Mouse (Mus musculus) macrophage (primary cell): ENCODE results near the gene 4932438H23Rik. TPM values are rescaled to one million over a fixed set of nuclear protein-coding genes. Genes with fewer than 3 reads are reported as not detected.

Experiments used
- H3K27ac ChIP-seq: fragments of 350-480 bp; formaldehyde crosslinking; 2 replicates; pipeline ENCODE4 v1.9.0; 2021
- H3K36me3 ChIP-seq: fragments of 350-480 bp; formaldehyde crosslinking; 2 replicates; pipeline ENCODE4 v1.9.0; 2021; ENCODE audit errors: inconsistent target
- H3K4me3 ChIP-seq: fragments of 350-480 bp; formaldehyde crosslinking; 2 replicates; pipeline ENCODE4 v1.9.0; 2021; ENCODE audit errors: inconsistent target
- H3K79me2 ChIP-seq: fragments of 350-480 bp; formaldehyde crosslinking; 2 replicates; pipeline ENCODE4 v1.9.0; 2021; ENCODE audit errors: inconsistent target
- WGBS: methylation state at CpG from one replicate; pipeline ENCODE4 v1.1.7; 2026; ENCODE audit warnings: inconsistent platforms; ENCODE audit not compliant: missing documents; 5-methylcytosine and 5-hydroxymethylcytosine counted together
- polyA plus RNA-seq: library from polyadenylated mRNA; stranded (reverse); fragments of 250-400 nt; gene quantifications from 3 replicates; pipeline ENCODE4 v1.2.4, GENCODE M21; 2018; ENCODE audit warnings: inconsistent platforms

4932438H23Rik gene
- polyA plus RNA-seq, 1 experiment from 2014 or later = 0.14 TPM

- 85% methylated on average over 1 of the region's 1 CpGs for WGBS
- Histone ChIP-seq H3K4me3 (no peak overlapping the region), H3K36me3 (peaks cover 73% of the 10 kb centered on the region), H3K79me2 (peaks cover 7% of the 10 kb centered on the region; the same call in 1 of the 2 replicates), H3K27ac (no peak overlapping the region)
These were observed 71.5 kb downstream of the 4932438H23Rik start for GRCm38 (mm10) chr16:91023384-91023783.

GRCm38 (mm10) chr16:91020842-91021483 lies 74.0 kb downstream of the 4932438H23Rik start:
- Histone ChIP-seq H3K4me3 (no peak overlapping the region), H3K27ac (peak overlapping the region; percentile 43), H3K36me3 (peaks cover 70% of the 10 kb centered on the region), H3K79me2 (no peaks in the 10 kb centered on the region; the same call in 1 of the 2 replicates)
- WGBS = 59% methylated on average over 10 of the region's 10 CpGs

- no peak overlapping the region for H3K4me3 ChIP-seq
- no peak overlapping the region for H3K27ac ChIP-seq
- peaks cover 69% of the 10 kb centered on the region for H3K36me3 ChIP-seq
- H3K79me2 ChIP-seq = no peaks in the 10 kb centered on the region; the same call in 1 of the 2 replicates
- WGBS = 96% methylated on average over 4 of the region's 4 CpGs
These were observed 75.4 kb downstream of the 4932438H23Rik start for GRCm38 (mm10) chr16:91019476-91019875.

DNA sequence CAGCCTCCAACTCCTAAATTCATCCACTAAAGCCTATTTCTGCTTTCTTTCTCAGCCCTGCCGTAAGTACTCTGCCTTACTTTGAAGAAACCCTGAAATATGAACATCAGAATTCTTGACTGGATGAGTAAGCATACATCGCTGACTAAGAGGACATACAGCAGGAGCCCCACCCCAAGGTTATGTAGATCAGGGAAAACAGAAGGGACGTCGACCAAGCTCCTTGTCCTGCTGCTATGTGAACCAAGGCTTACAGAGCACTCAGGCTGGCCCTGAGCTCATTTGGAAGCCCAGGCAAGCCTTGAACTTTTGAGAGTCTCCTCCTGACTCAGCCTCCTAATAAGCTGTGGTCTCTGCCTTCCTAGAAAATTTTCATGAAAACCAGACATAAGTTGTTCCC lies 79.2 kb downstream of the 4932438H23Rik start:
- 75% methylated on average over 4 of the region's 4 CpGs for WGBS
- peaks cover 47% of the 10 kb centered on the region for H3K36me3 ChIP-seq

GRCm38 (mm10) chr16:91011847-91012246 lies 83.1 kb downstream of the 4932438H23Rik start:
- Histone ChIP-seq H3K79me2 (peaks cover 39% of the 10 kb centered on the region), H3K4me3 (peak overlapping the region; percentile 56), H3K36me3 (peaks cover 32% of the 10 kb centered on the region), H3K27ac (peak overlapping the region; percentile 98)
- 0% methylated on average over 3 of the region's 3 CpGs for WGBS

More for the DNA sequence above, 79.2 kb downstream of the 4932438H23Rik start:
- Histone ChIP-seq H3K27ac (no peak overlapping the region), H3K4me3 (no peak overlapping the region), H3K79me2 (no peaks in the 10 kb centered on the region; the same call in 1 of the 2 replicates)

DNA sequence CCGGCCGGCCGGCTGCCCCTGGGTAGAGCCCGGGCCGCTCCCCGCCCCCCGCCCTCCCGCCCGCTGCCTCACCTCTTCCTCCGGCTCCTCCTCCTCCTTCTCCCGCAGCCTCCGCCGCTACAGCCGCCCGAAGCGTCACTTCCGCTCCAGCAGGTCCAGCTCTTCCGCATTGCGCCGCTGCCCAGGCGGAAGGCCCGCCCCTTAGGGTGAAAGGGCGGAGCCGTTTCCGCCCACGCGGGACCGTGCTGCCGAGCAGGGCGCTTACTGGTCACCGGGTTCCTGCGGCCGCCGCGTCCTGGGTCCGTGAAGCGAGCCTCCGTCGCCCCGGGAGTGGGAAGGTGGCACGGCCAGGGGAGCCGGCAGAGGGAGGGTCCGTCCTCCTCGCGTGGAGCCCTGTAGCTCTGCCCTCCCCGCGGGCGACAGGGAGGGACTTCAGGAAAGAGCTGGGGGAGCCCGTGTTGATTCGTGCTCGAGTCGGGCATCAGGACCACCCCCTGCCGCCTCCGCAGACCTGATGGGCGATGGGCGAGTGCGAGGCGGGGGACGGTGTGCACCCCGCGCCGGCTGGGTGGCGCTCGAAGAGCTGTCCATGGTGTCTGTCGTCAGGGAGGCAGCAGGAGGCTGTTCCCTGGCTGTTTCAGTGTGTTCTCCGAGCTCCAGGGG lies 83.8 kb downstream of the 4932438H23Rik start, which contains the start of gene Synj1:
TSS of gene Synj1 (minus strand) at position 288 of the 663 bp plus-strand sequence.
- Histone ChIP-seq H3K36me3 (peaks cover 27% of the 10 kb centered on the region), H3K79me2 (peaks cover 46% of the 10 kb centered on the region), H3K27ac (peak within 1 kb of the TSS; percentile 98), H3K4me3 (peak within 1 kb of the TSS; percentile 94)
- under 1% methylated on average over 48 of the region's 66 CpGs for WGBS

DNA sequence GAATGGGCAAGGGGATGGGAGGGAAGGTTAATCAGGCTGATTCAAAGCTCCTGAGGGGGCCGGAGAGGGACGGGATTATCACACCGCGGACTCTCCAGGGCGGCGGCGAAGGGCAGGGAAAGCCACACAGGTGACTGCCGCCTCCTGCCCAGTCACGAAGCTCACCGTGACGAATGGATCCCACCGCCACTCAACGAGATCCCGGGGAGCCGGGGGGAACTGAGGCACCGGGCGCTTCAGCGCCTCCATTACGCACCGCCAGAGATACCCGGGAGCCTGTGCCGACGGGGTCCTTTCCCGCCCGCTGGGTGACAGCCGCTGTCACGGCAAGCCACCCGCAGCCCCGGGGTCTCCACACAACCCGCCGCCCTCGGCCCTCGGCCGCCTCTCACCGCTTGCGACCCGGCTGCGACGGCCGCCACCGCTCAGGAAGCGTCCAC lies 84.3 kb downstream of the 4932438H23Rik start:
- H3K36me3 ChIP-seq = peaks cover 22% of the 10 kb centered on the region
- H3K79me2 ChIP-seq = peaks cover 51% of the 10 kb centered on the region
- H3K4me3 ChIP-seq = peak overlapping the region; percentile 94
- peak overlapping the region; percentile 86 for H3K27ac ChIP-seq
- under 1% methylated on average over 37 of the region's 42 CpGs for WGBS

DNA sequence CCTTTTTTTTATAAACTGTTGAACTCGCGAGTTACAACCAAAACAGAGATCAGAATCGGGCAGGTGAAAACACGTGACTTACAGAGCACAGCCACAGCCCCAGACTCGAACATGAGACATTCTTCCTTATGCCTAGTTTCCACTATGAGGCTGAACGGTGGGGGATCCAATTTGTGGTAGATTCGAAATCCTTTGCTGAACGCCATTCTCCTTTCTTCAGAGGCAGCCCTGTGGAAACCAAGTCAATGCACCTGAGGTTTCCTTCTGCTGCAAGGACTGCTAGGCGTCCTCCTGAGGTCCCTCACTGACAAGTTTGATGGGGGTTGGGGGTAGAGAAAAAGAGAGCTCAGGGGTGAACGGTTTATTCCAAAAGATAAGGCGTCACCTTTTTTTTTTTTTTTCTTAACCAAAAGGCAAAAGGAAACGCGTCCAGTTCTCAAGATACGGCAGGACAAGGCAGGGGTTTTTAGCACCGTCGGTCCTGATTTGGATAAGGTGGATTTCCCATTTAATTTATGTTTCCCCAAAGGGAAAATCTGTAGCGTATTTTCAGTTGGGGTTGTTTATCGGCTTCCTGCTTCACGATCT lies 84.9 kb downstream of the 4932438H23Rik start:
- Histone ChIP-seq H3K36me3 (peaks cover 16% of the 10 kb centered on the region; the same call in 1 of the 2 replicates), H3K27ac (peak overlapping the region; percentile 86), H3K79me2 (peaks cover 57% of the 10 kb centered on the region), H3K4me3 (peak overlapping the region; percentile 94)
- WGBS = 4% methylated on average over 19 of the region's 19 CpGs

GRCm38 (mm10) chr16:91004915-91005538 lies 89.9 kb downstream of the 4932438H23Rik start:
- Histone ChIP-seq H3K27ac (no peak overlapping the region), H3K36me3 (peaks cover 12% of the 10 kb centered on the region; the same call in 1 of the 2 replicates), H3K4me3 (no peak overlapping the region), H3K79me2 (peaks cover 86% of the 10 kb centered on the region)
- WGBS = 95% methylated on average over 4 of the region's 4 CpGs

Other genes starting within 250 kb of the 4932438H23Rik start
- gene Cfap298, start 160.0 kb downstream of the 4932438H23Rik start, polyA plus RNA-seq = 4.4 to 21.5 TPM (median 8.0 TPM) in 3 replicates
- gene Synj1, start 83.8 kb downstream of the 4932438H23Rik start, polyA plus RNA-seq = 79.6 to 138 TPM (median 127 TPM) in 3 replicates
- gene Paxbp1, start 50.6 kb downstream of the 4932438H23Rik start, polyA plus RNA-seq = 23.7 to 51.4 TPM (median 36.2 TPM) in 3 replicates
- gene Olig2, start 130.3 kb upstream of the 4932438H23Rik start, polyA plus RNA-seq = not detected in 3 replicates
- gene Olig1, start 174.7 kb upstream of the 4932438H23Rik start, polyA plus RNA-seq = not detected in 3 replicates